Mouse (Mus musculus) lung, postnatal 0 days (tissue): ENCODE measurements at regions not wholly inside any gene's neighbourhood (a gene's known extent, or its start where the extent isn't known, plus 50 kb on each side); places are given as distances from the start of the nearest gene placed in this dataset.

ENCODE experiments used
- CTCF ChIP-seq: IDR thresholded peaks from 2 replicates; pipeline ENCODE4 v1.5.1; 2016; ENCODE audit warnings: antibody characterized with exemption, mild to moderate bottlenecking
- EP300 ChIP-seq: IDR thresholded peaks from 2 replicates; pipeline ENCODE4 v1.6.1; 2016; ENCODE audit warnings: antibody characterized with exemption, mild to moderate bottlenecking, control low read depth

DNA sequence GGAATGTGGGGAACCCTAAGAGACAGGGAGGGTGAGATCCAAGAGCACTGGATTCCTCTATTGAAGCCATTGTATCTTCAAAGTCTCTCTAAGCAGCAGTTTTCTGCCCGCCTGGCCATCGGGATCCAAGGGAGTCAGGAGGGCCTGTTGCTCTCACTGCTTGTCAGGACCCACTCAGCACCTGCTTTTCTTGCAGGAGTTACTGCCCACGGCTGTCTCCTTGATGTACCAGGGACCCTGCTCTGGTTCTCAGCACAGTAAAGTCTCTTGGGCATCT, 224.2 kb downstream of the Cdc5l start:
- TF ChIP-seq CTCF (no peak), EP300 (no peak)
